Mouse (Mus musculus) stomach, postnatal 0 days (tissue): Measurements from ENCODE around the gene Pheta2.

Experiments used
- CTCF ChIP-seq: IDR thresholded peaks from 2 replicates; pipeline ENCODE4 v1.5.1; 2016; ENCODE audit warnings: antibody characterized with exemption, low read depth, mild to moderate bottlenecking, moderate library complexity
- EP300 ChIP-seq: optimal IDR thresholded peaks from 2 replicates; pipeline ENCODE3; 2016; ENCODE audit warnings: antibody characterized with exemption

DNA sequence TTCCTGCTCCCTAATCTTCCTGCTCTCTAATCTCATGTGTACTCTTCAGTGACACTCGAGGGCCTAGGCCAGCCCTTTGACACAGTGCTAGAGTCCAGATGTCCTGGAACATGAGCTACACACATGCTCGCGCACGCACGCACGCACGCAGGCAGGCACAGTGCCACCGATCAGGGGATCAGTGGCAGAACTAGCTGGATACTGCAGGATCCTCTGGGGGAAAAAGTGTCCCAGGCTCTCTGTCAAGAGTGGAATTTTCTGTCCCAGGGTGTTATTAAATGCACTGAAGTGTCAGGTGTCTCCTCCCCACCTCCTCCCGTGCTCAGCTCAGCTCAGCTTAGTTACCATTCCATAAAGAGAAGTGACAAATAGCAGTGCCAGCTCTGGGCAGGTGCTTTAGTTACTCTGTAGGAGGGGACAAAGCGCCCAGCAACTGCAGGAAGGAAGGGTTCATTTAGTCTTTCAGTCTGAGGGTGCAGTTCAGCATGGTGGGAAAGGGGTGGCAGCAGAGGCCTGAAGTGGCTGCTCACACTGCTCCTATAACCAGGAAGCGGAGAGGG lies 22.8 kb downstream of the Pheta2 start:
- TF ChIP-seq CTCF: peak; percentile 74
- TF ChIP-seq EP300: no peak
